Mouse (Mus musculus) adrenal gland, adult (tissue): ENCODE measurements around the gene Olfr710.
"Not testable (repeated sequence)": the region's sequence is repeated elsewhere in the genome, so short reads cannot be mapped to it uniquely, and the experiment has no call there.

Source experiments
- DNase-seq, 2 experiments: peaks; one replicate each; pipeline ENCODE4 v3.0.0; 2022 to 2023; ENCODE audit warnings: low spot score in 1 of 2; ENCODE audit not compliant: inconsistent age in 2 of 2

Olfr710 gene

DNA sequence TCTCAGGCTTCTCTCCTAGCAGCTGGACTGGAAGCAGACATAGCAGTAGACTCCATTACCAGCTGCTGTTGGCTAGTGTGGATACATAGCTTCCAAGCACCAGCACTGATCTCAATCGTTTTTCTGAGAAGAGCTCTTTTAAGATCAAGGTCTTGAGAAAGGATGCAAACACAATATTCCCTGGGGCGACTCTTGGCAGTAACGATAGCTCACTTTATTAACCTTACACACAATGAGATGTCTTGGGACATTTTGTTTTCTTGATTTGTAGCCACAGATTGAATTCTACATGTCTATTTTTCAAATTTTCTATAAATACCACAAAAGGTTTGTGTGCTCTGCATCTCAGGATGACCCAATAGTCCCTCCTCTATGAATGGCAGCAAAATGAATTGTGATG lies at the start of gene Olfr710:
Gene Olfr710, minus strand, starts transcription at position 101 of the 400 bp plus-strand sequence.
- no peak for DNase-seq

DNA sequence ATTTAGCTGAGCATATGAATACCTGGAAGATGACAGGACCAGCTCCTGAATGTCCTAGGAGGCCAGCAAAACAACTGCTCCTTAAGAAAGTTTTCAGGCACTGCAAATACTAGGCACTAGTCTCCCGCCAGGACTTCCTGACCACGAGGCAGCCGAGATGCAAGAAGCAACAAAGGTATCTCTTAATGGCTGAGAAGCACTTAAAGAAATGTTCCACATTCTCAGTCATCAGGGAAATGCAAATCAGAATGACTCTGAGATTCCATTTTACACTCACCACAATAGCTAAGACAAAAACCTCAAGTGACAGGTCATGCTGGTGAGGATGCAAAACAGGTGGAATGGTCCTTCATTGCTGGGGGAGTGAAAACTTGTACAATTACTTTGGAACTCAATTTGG lies 37.1 kb upstream of the Olfr710 start:
- DNase-seq, result no peak

GRCm38 (mm10) chr7:106975353-106975752 lies 27.2 kb upstream of the Olfr710 start, which contains the start of gene Olfr711:
TSS of gene Olfr711 (minus strand) at chr7:106975453.
- DNase-seq, result no peak

GRCm38 (mm10) chr7:106967503-106967902 lies 19.4 kb upstream of the Olfr710 start:
- DNase-seq, result peak in 1 of 2 experiments; percentile 31

- DNase-seq, result no peak
These were observed 15.7 kb upstream of the Olfr710 start, which contains the start of gene Olfr6 for GRCm38 (mm10) chr7:106963837-106964236. TSS of gene Olfr6 (minus strand) at chr7:106963937.

- DNase-seq, result no peak
These were observed 16.0 kb downstream of the Olfr710 start, which contains the start of gene Olfr709-ps1 for GRCm38 (mm10) chr7:106932119-106932518. TSS of gene Olfr709-ps1 (minus strand) at chr7:106932219.

GRCm38 (mm10) chr7:106920961-106921360 lies 27.2 kb downstream of the Olfr710 start:
- DNase-seq, result not testable (repeated sequence)

DNA sequence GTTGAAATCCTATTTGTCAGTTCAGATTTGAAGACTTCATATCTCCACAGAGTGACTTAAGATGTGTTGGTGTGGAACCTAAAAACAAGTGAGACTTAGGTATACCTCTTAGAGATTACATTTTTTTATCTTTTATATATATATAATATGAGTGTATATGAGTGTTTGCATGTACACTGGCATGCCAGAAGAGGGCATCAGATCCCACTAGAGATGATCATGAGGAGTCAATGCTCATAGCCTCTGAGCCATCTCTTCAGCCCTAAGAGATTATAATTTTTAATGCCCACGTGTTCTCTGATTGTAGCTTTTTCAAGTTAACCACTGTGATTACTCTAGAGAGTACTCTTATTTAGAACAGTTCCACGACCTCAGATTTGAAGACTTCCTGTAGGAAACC lies 40.4 kb downstream of the Olfr710 start, which contains the start of gene Olfr1532-ps1:
Gene Olfr1532-ps1, plus strand, starts transcription at position 326 of the 400 bp plus-strand sequence.
- no peak for DNase-seq

- not testable (repeated sequence) for DNase-seq
These were observed 47.0 kb downstream of the Olfr710 start, which contains the start of gene Olfr707 for GRCm38 (mm10) chr7:106901141-106901540. TSS of gene Olfr707 (minus strand) at chr7:106901241.
